Mouse (Mus musculus) lung, adult 2 months (tissue): ENCODE data around the gene Lap3. TPM values are rescaled to one million over a fixed set of nuclear protein-coding genes. Genes with fewer than 3 reads are reported as not detected.
A peak's percentile ranks its signal among the peaks of the same experiment; 100 is the strongest.

Experiments
- DNase-seq: peaks from one replicate; pipeline ENCODE4 v3.0.0; 2022
- H3K4me1 ChIP-seq: fragments of 200-500 bp; 2 replicates; pipeline ENCODE4 v1.6.1; 2011; ENCODE audit warnings: low read length; ENCODE audit not compliant: control insufficient read depth, insufficient read depth
- H3K4me3 ChIP-seq: fragments of 200-500 bp; replicated peaks from 2 replicates; pipeline ENCODE3; 2011; ENCODE audit warnings: low read depth, mild to moderate bottlenecking, control low read depth, low read length; ENCODE audit errors: extremely low read depth
- CTCF ChIP-seq: fragments of 200-500 bp; IDR thresholded peaks from 2 replicates; pipeline ENCODE4 v1.5.1; 2011; ENCODE audit warnings: mild to moderate bottlenecking, low read length, control low read depth; ENCODE audit not compliant: insufficient read depth
- POLR2A ChIP-seq: fragments of 200-500 bp; IDR thresholded peaks from 2 replicates; pipeline ENCODE4 v1.6.1; 2011; ENCODE audit warnings: low read depth, mild to moderate bottlenecking, control low read depth, low read length, borderline replicate concordance; ENCODE audit errors: extremely low read depth
- whole genome bisulfite sequencing: fragments of 180-500 bp; shearing (Covaris S2); methylation state at CpG from one replicate; pipeline ENCODE4 v1.1.7; 2018; 5-methylcytosine and 5-hydroxymethylcytosine counted together
- polyA plus RNA-seq: library from polyadenylated mRNA; depleted of rRNA; stranded (reverse); fragments of >200 nt; gene quantifications from 2 replicates; pipeline ENCODE4 v1.2.3, GENCODE M21; 2012; rRNA removed

Lap3 gene
- polyA plus RNA-seq, 1 experiment = 14.7 TPM

DNA sequence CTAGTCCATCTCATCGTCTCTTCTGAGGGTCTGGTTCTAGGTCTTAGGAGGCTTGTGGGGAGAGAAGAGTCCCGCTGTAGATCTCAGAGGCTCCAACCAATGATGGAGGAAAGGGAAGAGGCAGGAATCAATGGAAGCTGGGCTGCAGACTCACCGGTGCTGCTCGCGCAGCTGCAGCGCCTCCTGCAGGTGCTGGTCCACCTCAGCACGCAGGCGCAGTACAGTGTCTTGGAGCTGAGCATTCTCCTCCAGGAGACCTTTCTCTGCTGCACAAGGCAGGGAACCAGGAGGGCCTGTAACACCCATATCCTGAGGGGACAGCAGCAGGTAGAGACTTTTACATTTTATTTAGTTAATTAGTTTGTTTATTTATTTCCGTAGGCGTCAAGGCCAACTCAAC is 46.3 kb downstream of the Lap3 start:
- no peak for DNase-seq
- Histone ChIP-seq H3K4me3 (no peak overlapping the region), H3K4me1 (no peaks in the 10 kb centered on the region)
- WGBS = 48% methylated on average over 10 of the region's 10 CpGs
- peak; percentile 17; the same call in 1 of the 2 replicates for TF ChIP-seq CTCF
- TF ChIP-seq POLR2A = no peak

- H3K4me1 ChIP-seq = no peaks in the 10 kb centered on the region
- DNase-seq = no peak
- H3K4me3 ChIP-seq = no peak overlapping the region
- WGBS = 57% methylated on average over 5 of the region's 5 CpGs
- TF ChIP-seq CTCF (no peak), POLR2A (no peak)
Observed at GRCm38 (mm10) chr5:45543374-45543773, 50.2 kb downstream of the Lap3 start.

DNA sequence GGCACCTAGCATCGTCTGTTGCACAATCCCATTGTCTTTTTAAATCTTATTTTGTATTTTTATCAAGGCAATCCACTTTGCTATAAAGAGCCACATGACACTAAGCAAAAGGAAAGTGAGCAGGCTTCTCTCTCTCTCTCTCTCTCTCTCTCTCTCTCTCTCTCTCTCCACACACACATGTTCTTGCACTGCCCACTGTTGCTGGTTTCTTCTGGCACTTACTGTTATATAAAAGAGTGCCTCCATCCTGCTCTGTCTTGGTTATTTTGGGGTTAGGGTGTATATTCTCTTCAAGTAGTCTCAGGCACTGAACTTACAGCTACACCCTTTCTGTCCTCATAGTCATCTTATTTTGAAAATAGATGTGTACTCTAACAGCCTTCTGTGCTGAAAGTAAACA is 56.4 kb downstream of the Lap3 start:
- no peaks in the 10 kb centered on the region for H3K4me1 ChIP-seq

More for the DNA sequence above, 56.4 kb downstream of the Lap3 start:
- TF ChIP-seq POLR2A (no peak), CTCF (no peak)
- DNase-seq = no peak
- no peak overlapping the region for H3K4me3 ChIP-seq
- WGBS = 85% methylated on average over 1 of the region's 1 CpGs

Other genes starting within 250 kb of the Lap3 start
- 54.9 and 57.6 TPM in 2 replicates for gene Qdpr, start 43.1 kb upstream of the Lap3 start, polyA plus RNA-seq
- not detected in 2 replicates for gene Clrn2, start 39.6 kb upstream of the Lap3 start, polyA plus RNA-seq
- gene Med28, start 26.9 kb downstream of the Lap3 start, polyA plus RNA-seq = 96.6 and 99.9 TPM in 2 replicates
- gene Fam184b, start 146.2 kb downstream of the Lap3 start, polyA plus RNA-seq = 0.04 TPM in 1 of 2 replicates, not detected in the other
- gene Ncapg, start 176.5 kb downstream of the Lap3 start, polyA plus RNA-seq = 0.10 and 0.32 TPM in 2 replicates